Mouse (Mus musculus): ENCODE measurements around the gene Fgfr1op. TPM values are rescaled to one million over a fixed set of nuclear protein-coding genes. Genes with fewer than 3 reads are reported as not detected.

The Fgfr1op gene
- polyA plus RNA-seq (2014; fragmentation: Illumina TruSeq; extraction: RNeasy Lipid Tissue Mini Kit (QIAGEN cat#74804); ENCODE audit: low read depth, low replicate concordance): 12.9 TPM

GRCm38 (mm10) chr17:8164701-8165607, at the start of gene Fgfr1op:
Fgfr1op (plus strand) TSS chr17:8165501.

GRCm38 (mm10) chr17:8147439-8148316, 17.6 kb upstream of the Fgfr1op start, which contains the start of the genes Gm49673 and Rnaset2a:
Gm49673 (minus strand) TSS chr17:8147788.
Rnaset2a (minus strand) TSS chr17:8148097.

GRCm38 (mm10) chr17:8235743-8236142, 70.4 kb downstream of the Fgfr1op start, which contains the start of gene Ccr6:
Ccr6 (plus strand) TSS chr17:8236043.

Other genes with a start within 250 kb of the Fgfr1op start
- gene Tagap, start 239.5 kb upstream of the Fgfr1op start, polyA plus RNA-seq (2014; fragmentation: Illumina TruSeq; extraction: RNeasy Lipid Tissue Mini Kit (QIAGEN cat#74804); ENCODE audit: low read depth, low replicate concordance): 10.2 TPM
- gene Rsph3a, start 219.9 kb upstream of the Fgfr1op start, polyA plus RNA-seq (2014; fragmentation: Illumina TruSeq; extraction: RNeasy Lipid Tissue Mini Kit (QIAGEN cat#74804); ENCODE audit: low read depth, low replicate concordance): 58.4 TPM
- gene Gm49673, start 17.7 kb upstream of the Fgfr1op start, polyA plus RNA-seq (2014; fragmentation: Illumina TruSeq; extraction: RNeasy Lipid Tissue Mini Kit (QIAGEN cat#74804); ENCODE audit: low read depth, low replicate concordance): 0.14 TPM
- gene Rnaset2a, start 17.4 kb upstream of the Fgfr1op start, polyA plus RNA-seq (2014; fragmentation: Illumina TruSeq; extraction: RNeasy Lipid Tissue Mini Kit (QIAGEN cat#74804); ENCODE audit: low read depth, low replicate concordance): 35.1 TPM
- gene Ccr6, start 70.5 kb downstream of the Fgfr1op start, polyA plus RNA-seq (2014; fragmentation: Illumina TruSeq; extraction: RNeasy Lipid Tissue Mini Kit (QIAGEN cat#74804); ENCODE audit: low read depth, low replicate concordance): not detected
- 238 TPM for gene Mpc1, start 117.4 kb downstream of the Fgfr1op start, polyA plus RNA-seq (2014; fragmentation: Illumina TruSeq; extraction: RNeasy Lipid Tissue Mini Kit (QIAGEN cat#74804); ENCODE audit: low read depth, low replicate concordance)
- 50.6 TPM for gene Sft2d1, start 145.6 kb downstream of the Fgfr1op start, polyA plus RNA-seq (2014; fragmentation: Illumina TruSeq; extraction: RNeasy Lipid Tissue Mini Kit (QIAGEN cat#74804); ENCODE audit: low read depth, low replicate concordance)
- 1.1 TPM for gene Prr18, start 172.0 kb downstream of the Fgfr1op start, polyA plus RNA-seq (2014; fragmentation: Illumina TruSeq; extraction: RNeasy Lipid Tissue Mini Kit (QIAGEN cat#74804); ENCODE audit: low read depth, low replicate concordance)
- gene T2, start 190.5 kb downstream of the Fgfr1op start, polyA plus RNA-seq (2014; fragmentation: Illumina TruSeq; extraction: RNeasy Lipid Tissue Mini Kit (QIAGEN cat#74804); ENCODE audit: low read depth, low replicate concordance): 2.1 TPM